8 mouse cellular contexts compared by ENCODE assay signal in genomic region chr17:84183291-84183781, GRCm38 (mm10). TPM values are rescaled to one million over a fixed set of nuclear protein-coding genes. Genes with fewer than 3 reads are reported as not detected.
DNase-seq lines count a peak whose midpoint lies in the region; ATAC-seq lines count a peak whose summit lies in the region.

No protein-coding gene starts in this region.

- intact Hi-C loops in left cerebral cortex, postnatal 14 days (cut with DNase I), result loop anchor here (2.0 kb wide), 1 partner anchor 155 kb away; no protein-coding TSS in a partner anchor

- DNase-seq in NIH3T3 (ENCODE audit: low read depth), result peak; percentile 95
- peak; percentile 36 to 55 for DNase-seq in cerebellum, postnatal 4 days (ENCODE audit: low spot score in 2 of 2)
- DNase-seq in gastrocnemius, adult 8-10 months (ENCODE audit: low spot score in 2 of 2), result peak; percentile 82 to 86
- peak; percentile 80 for DNase-seq in induced T-regulatory cell, adult 2 months (ENCODE audit: low read depth)
- peak; percentile 62 to 80 for DNase-seq in left cerebral cortex, postnatal 14 days (ENCODE audit: low spot score in 2 of 2)
- DNase-seq in right cerebral cortex, postnatal 14 days, result peak; percentile 51
- peak; percentile 87 to 90 for DNase-seq in urinary bladder, postnatal 4 days (ENCODE audit: low spot score in 2 of 2)

- peak; percentile 2; the same call in 1 of the 2 replicates for ATAC-seq in megakaryocyte progenitor cell, adult 5-6 weeks (replicated peaks; ENCODE audit: poor library complexity)

RNA-seq across cellular contexts. Expression of gene Zfp36l2, which starts 4.4 kb away (rescaled TPM):
- 10 to 100 TPM in 1 of 4 experiments, 1 to 10 TPM in 3; 5.1 to 10.3 (median 7.5) TPM for total RNA-seq in gastrocnemius, adult 8-10 months (2022)
- 10 to 100 TPM; 16.6 to 26.1 TPM for total RNA-seq in left cerebral cortex, postnatal 14 days (2021)
- total RNA-seq in megakaryocyte progenitor cell, adult 5-6 weeks (2015), result 269 and 286 TPM in 2 replicates
- 98.9 and 112 TPM in 2 replicates for total RNA-seq in megakaryocyte progenitor cell, adult 5-6 weeks (2017)

Comparison
In these comparisons a context has a peak if more than half of its experiments do, and no peak if none do; other contexts are left out.
1. Peak in every context shown above with its lines: DNase-seq and ATAC-seq.